Mouse (Mus musculus) retina, postnatal 1 day (tissue): ENCODE results near the gene Sgpl1.

Source experiments
- DNase-seq: peaks from one replicate; pipeline ENCODE4 v3.0.0-alpha.2; 2012

Gene Sgpl1

GRCm38 (mm10) chr10:61147157-61148040, at the start of gene Sgpl1:
Sgpl1 (minus strand) TSS chr10:61147703.
- peak; percentile 95 for DNase-seq

GRCm38 (mm10) chr10:61195718-61196291, 48.3 kb upstream of the Sgpl1 start:
- DNase-seq = no peak

- no peak for DNase-seq
These were observed 47.7 kb upstream of the Sgpl1 start for GRCm38 (mm10) chr10:61195216-61195615.

GRCm38 (mm10) chr10:61194611-61195010, 47.1 kb upstream of the Sgpl1 start:
- DNase-seq = no peak

- DNase-seq = no peak
These were observed 40.5 kb upstream of the Sgpl1 start for GRCm38 (mm10) chr10:61188010-61188409.

GRCm38 (mm10) chr10:61187001-61187400, 39.5 kb upstream of the Sgpl1 start:
- DNase-seq = no peak

- DNase-seq = no peak
These were observed 32.4 kb upstream of the Sgpl1 start for GRCm38 (mm10) chr10:61179927-61180326.

GRCm38 (mm10) chr10:61178687-61179086, 31.2 kb upstream of the Sgpl1 start:
- no peak for DNase-seq

GRCm38 (mm10) chr10:61177751-61178150, 30.2 kb upstream of the Sgpl1 start:
- DNase-seq = no peak

- DNase-seq = no peak
These were observed 28.8 kb upstream of the Sgpl1 start for GRCm38 (mm10) chr10:61176221-61176790.

- DNase-seq = peak; percentile 67
These were observed 28.1 kb upstream of the Sgpl1 start for GRCm38 (mm10) chr10:61175442-61176204.

- DNase-seq = peak; percentile 11
These were observed 27.4 kb upstream of the Sgpl1 start for GRCm38 (mm10) chr10:61174711-61175441.

GRCm38 (mm10) chr10:61172496-61172895, 25.0 kb upstream of the Sgpl1 start:
- DNase-seq = no peak

- no peak for DNase-seq
These were observed 24.2 kb upstream of the Sgpl1 start, which contains the start of gene Tbata for GRCm38 (mm10) chr10:61171654-61172053. Tbata (plus strand) TSS chr10:61171954.

- DNase-seq = no peak
These were observed 20.9 kb upstream of the Sgpl1 start for GRCm38 (mm10) chr10:61168393-61168792.

- DNase-seq = no peak
These were observed 20.0 kb upstream of the Sgpl1 start for GRCm38 (mm10) chr10:61167333-61168096.

GRCm38 (mm10) chr10:61162366-61162765, 14.9 kb upstream of the Sgpl1 start:
- DNase-seq = no peak

- DNase-seq = no peak
These were observed 13.2 kb upstream of the Sgpl1 start for GRCm38 (mm10) chr10:61160671-61161070.

GRCm38 (mm10) chr10:61160089-61160488, 12.6 kb upstream of the Sgpl1 start:
- DNase-seq = no peak

- no peak for DNase-seq
These were observed 11.1 kb upstream of the Sgpl1 start for GRCm38 (mm10) chr10:61158594-61158993.

- DNase-seq = no peak
These were observed 8.9 kb upstream of the Sgpl1 start for GRCm38 (mm10) chr10:61156453-61156852.

- no peak for DNase-seq
These were observed 8.1 kb upstream of the Sgpl1 start for GRCm38 (mm10) chr10:61155611-61156010.
